Mouse (Mus musculus) c-Kit-positive CD71-negative TER-119-negative erythroid progenitor cells, embryonic 14.5 days (primary cell): Measurements from ENCODE around the gene Kcnj6.

ENCODE experiments used
- DNase-seq: peaks from one replicate; pipeline ENCODE4 v3.0.0-alpha.2; 2013; ENCODE audit warnings: low read depth

Gene Kcnj6

GRCm38 (mm10) chr16:94717051-94717450 is 280.4 kb downstream of the Kcnj6 start:
- no peak for DNase-seq

- DNase-seq = no peak
Observed at GRCm38 (mm10) chr16:94714483-94714882, 283.0 kb downstream of the Kcnj6 start.

GRCm38 (mm10) chr16:94713480-94714094 is 283.9 kb downstream of the Kcnj6 start:
- DNase-seq = peak; percentile 50

- DNase-seq = no peak
Observed at GRCm38 (mm10) chr16:94701971-94702370, 295.5 kb downstream of the Kcnj6 start.

GRCm38 (mm10) chr16:94701141-94701540 is 296.4 kb downstream of the Kcnj6 start:
- no peak for DNase-seq
